Mouse (Mus musculus) stomach, postnatal 0 days (tissue): ENCODE measurements around the gene Samd8.

ENCODE experiments used
- CTCF ChIP-seq: IDR thresholded peaks from 2 replicates; pipeline ENCODE4 v1.5.1; 2016; ENCODE audit warnings: antibody characterized with exemption, low read depth, mild to moderate bottlenecking, moderate library complexity
- EP300 ChIP-seq: optimal IDR thresholded peaks from 2 replicates; pipeline ENCODE3; 2016; ENCODE audit warnings: antibody characterized with exemption

DNA sequence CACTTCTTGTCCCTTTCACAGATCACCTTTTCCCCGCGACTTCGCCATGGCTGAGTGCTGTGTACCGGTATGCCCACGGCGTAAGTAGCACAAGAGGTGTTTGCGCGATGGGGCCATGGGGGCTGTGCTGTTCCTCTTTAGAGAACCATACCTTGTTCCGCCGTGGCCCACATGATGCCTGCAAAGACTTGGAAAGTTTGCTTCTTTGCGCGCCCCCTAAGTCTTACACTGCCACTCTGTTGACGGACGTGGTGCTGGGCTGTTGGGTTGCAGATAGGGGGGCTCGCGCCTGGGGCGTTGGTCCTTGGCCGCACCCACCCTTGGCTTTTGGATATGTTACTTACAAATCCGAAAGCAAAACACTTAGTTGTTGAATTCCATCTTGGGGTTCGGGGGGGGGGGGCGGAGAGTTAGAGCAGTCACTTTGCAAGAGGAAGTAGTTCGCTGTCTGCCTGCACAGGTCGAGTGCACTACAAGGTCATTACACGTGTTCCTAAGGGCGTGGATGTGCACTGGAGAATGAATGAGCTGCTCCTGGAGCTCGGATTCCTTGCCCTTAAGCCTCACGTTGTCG is 81.6 kb downstream of the Samd8 start:
- TF ChIP-seq CTCF = no peak
- TF ChIP-seq EP300 = no peak
